Mouse (Mus musculus): ENCODE results near the gene Tmem178b. TPM values are rescaled to one million over a fixed set of nuclear protein-coding genes. Genes with fewer than 3 reads are reported as not detected.
A peak's percentile ranks its signal among the peaks of the same experiment; 100 is the strongest.

The Tmem178b gene
- polyA plus RNA-seq, 1 experiment from 2014 or later = 29.8 TPM

- 86% methylated on average over 9 of the region's 9 CpGs for WGBS
- Histone ChIP-seq H3K4me1 (replicated peaks) (peaks cover 14% of the 10 kb centered on the region), H3K27ac (no peak overlapping the region), H3K4me3 (replicated peaks) (no peak overlapping the region), H3K9ac (replicated peaks) (no peak overlapping the region), H3K36me3 (no peaks in the 10 kb centered on the region), H3K27me3 (no peaks in the 10 kb centered on the region), H3K4me2 (replicated peaks) (no peak overlapping the region), H3K9me3 (no peaks in the 10 kb centered on the region)
- no peak for ATAC-seq
Observed at GRCm38 (mm10) chr6:40144371-40144770, 271.3 kb downstream of the Tmem178b start.

GRCm38 (mm10) chr6:40145601-40146000 is 272.5 kb downstream of the Tmem178b start:
- WGBS = 95% methylated on average over 3 of the region's 3 CpGs
- no peak overlapping the region for H3K4me2 ChIP-seq (replicated peaks)
- no peak overlapping the region for H3K4me3 ChIP-seq (replicated peaks)
- H3K9ac ChIP-seq (replicated peaks) = no peak overlapping the region
- no peak overlapping the region for H3K27ac ChIP-seq
- H3K36me3 ChIP-seq = no peaks in the 10 kb centered on the region
- no peaks in the 10 kb centered on the region for H3K27me3 ChIP-seq
- H3K9me3 ChIP-seq = no peaks in the 10 kb centered on the region
- ATAC-seq = no peak
- peaks cover 11% of the 10 kb centered on the region for H3K4me1 ChIP-seq (replicated peaks)

- no peak for ATAC-seq
- Histone ChIP-seq H3K4me1 (replicated peaks) (peaks cover 16% of the 10 kb centered on the region), H3K9ac (replicated peaks) (no peak overlapping the region), H3K9me3 (no peaks in the 10 kb centered on the region), H3K4me3 (replicated peaks) (no peak overlapping the region), H3K27ac (no peak overlapping the region), H3K36me3 (no peaks in the 10 kb centered on the region), H3K27me3 (no peaks in the 10 kb centered on the region), H3K4me2 (replicated peaks) (no peak overlapping the region)
- 93% methylated on average over 8 of the region's 8 CpGs for WGBS
Observed at GRCm38 (mm10) chr6:40152241-40152640, 279.2 kb downstream of the Tmem178b start.

- 85% methylated on average over 5 of the region's 5 CpGs for WGBS
- H3K4me3 ChIP-seq (replicated peaks) = no peak overlapping the region
- peaks cover 4% of the 10 kb centered on the region; the same call in 1 of the 2 replicates for H3K4me1 ChIP-seq (replicated peaks)
- no peak overlapping the region for H3K9ac ChIP-seq (replicated peaks)
- H3K9me3 ChIP-seq = no peaks in the 10 kb centered on the region
- no peak overlapping the region for H3K27ac ChIP-seq
- H3K27me3 ChIP-seq = no peaks in the 10 kb centered on the region
- ATAC-seq = no peak
- H3K36me3 ChIP-seq = no peaks in the 10 kb centered on the region
- H3K4me2 ChIP-seq (replicated peaks) = no peak overlapping the region
Observed at GRCm38 (mm10) chr6:40161381-40161780, 288.3 kb downstream of the Tmem178b start.

GRCm38 (mm10) chr6:40173559-40173958 is 300.5 kb downstream of the Tmem178b start:
- 74% methylated on average over 6 of the region's 6 CpGs for WGBS
- Histone ChIP-seq H3K27ac (no peak overlapping the region), H3K27me3 (no peaks in the 10 kb centered on the region), H3K36me3 (no peaks in the 10 kb centered on the region), H3K9me3 (no peaks in the 10 kb centered on the region), H3K9ac (replicated peaks) (no peak overlapping the region), H3K4me1 (replicated peaks) (no peaks in the 10 kb centered on the region), H3K4me2 (replicated peaks) (no peak overlapping the region), H3K4me3 (replicated peaks) (no peak overlapping the region)
- no peak for ATAC-seq

- Histone ChIP-seq H3K27me3 (no peaks in the 10 kb centered on the region), H3K9me3 (no peaks in the 10 kb centered on the region), H3K27ac (no peak overlapping the region), H3K4me1 (replicated peaks) (0 out of 2 replicates have a peak, but pooled peaks cover 2% of the 10 kb centered on the region), H3K36me3 (no peaks in the 10 kb centered on the region), H3K4me3 (replicated peaks) (no peak overlapping the region), H3K4me2 (replicated peaks) (no peak overlapping the region), H3K9ac (replicated peaks) (no peak overlapping the region)
- WGBS = 72% methylated on average over 4 of the region's 4 CpGs
- no peak; the same call in 1 of the 2 replicates for ATAC-seq
Observed at GRCm38 (mm10) chr6:40177870-40178269, 304.8 kb downstream of the Tmem178b start.

GRCm38 (mm10) chr6:40180551-40180950 is 307.5 kb downstream of the Tmem178b start:
- 74% methylated on average over 4 of the region's 4 CpGs for WGBS
- Histone ChIP-seq H3K9me3 (no peaks in the 10 kb centered on the region), H3K36me3 (no peaks in the 10 kb centered on the region), H3K4me1 (replicated peaks) (peaks cover 2% of the 10 kb centered on the region; the same call in 1 of the 2 replicates), H3K9ac (replicated peaks) (no peak overlapping the region), H3K27ac (no peak overlapping the region), H3K4me2 (replicated peaks) (no peak overlapping the region), H3K4me3 (replicated peaks) (no peak overlapping the region), H3K27me3 (no peaks in the 10 kb centered on the region)
- ATAC-seq = 0 out of 2 replicates have a peak, but pooled peaks have one; percentile 61

GRCm38 (mm10) chr6:40200661-40201060 is 327.6 kb downstream of the Tmem178b start:
- Histone ChIP-seq H3K4me3 (replicated peaks) (no peak overlapping the region), H3K36me3 (no peaks in the 10 kb centered on the region), H3K4me2 (replicated peaks) (no peak overlapping the region), H3K9me3 (no peaks in the 10 kb centered on the region), H3K27ac (no peak overlapping the region), H3K9ac (replicated peaks) (no peak overlapping the region), H3K4me1 (replicated peaks) (peaks cover 11% of the 10 kb centered on the region), H3K27me3 (no peaks in the 10 kb centered on the region)
- 79% methylated on average over 3 of the region's 3 CpGs for WGBS
- ATAC-seq = no peak

- peaks cover 11% of the 10 kb centered on the region; the same call in 1 of the 2 replicates for H3K4me1 ChIP-seq (replicated peaks)
- 55% methylated on average over 2 of the region's 2 CpGs for WGBS
- H3K36me3 ChIP-seq = peaks cover 4% of the 10 kb centered on the region
- ATAC-seq = no peak
- no peaks in the 10 kb centered on the region for H3K9me3 ChIP-seq
- no peak overlapping the region for H3K27ac ChIP-seq
- no peak overlapping the region for H3K9ac ChIP-seq (replicated peaks)
- no peaks in the 10 kb centered on the region for H3K27me3 ChIP-seq
- no peak overlapping the region for H3K4me3 ChIP-seq (replicated peaks)
- no peak overlapping the region for H3K4me2 ChIP-seq (replicated peaks)
Observed at GRCm38 (mm10) chr6:40202602-40203001, 329.5 kb downstream of the Tmem178b start.

- peaks cover 13% of the 10 kb centered on the region for H3K36me3 ChIP-seq
- H3K4me1 ChIP-seq (replicated peaks) = peaks cover 11% of the 10 kb centered on the region; the same call in 1 of the 2 replicates
- H3K4me3 ChIP-seq (replicated peaks) = no peak overlapping the region
- no peak for ATAC-seq
- no peak overlapping the region for H3K9ac ChIP-seq (replicated peaks)
- no peaks in the 10 kb centered on the region for H3K27me3 ChIP-seq
- WGBS = 79% methylated on average over 2 of the region's 2 CpGs
- H3K9me3 ChIP-seq = no peaks in the 10 kb centered on the region
- no peak overlapping the region for H3K4me2 ChIP-seq (replicated peaks)
- H3K27ac ChIP-seq = no peak overlapping the region
Observed at GRCm38 (mm10) chr6:40205380-40205779, 332.3 kb downstream of the Tmem178b start.

- H3K27ac ChIP-seq = no peak overlapping the region
- peaks cover 13% of the 10 kb centered on the region for H3K36me3 ChIP-seq
- no peak overlapping the region for H3K9ac ChIP-seq (replicated peaks)
- peaks cover 11% of the 10 kb centered on the region; the same call in 1 of the 2 replicates for H3K4me1 ChIP-seq (replicated peaks)
- H3K27me3 ChIP-seq = no peaks in the 10 kb centered on the region
- no peak for ATAC-seq
- H3K9me3 ChIP-seq = no peaks in the 10 kb centered on the region
- H3K4me2 ChIP-seq (replicated peaks) = no peak overlapping the region
- 90% methylated on average over 3 of the region's 3 CpGs for WGBS
- no peak overlapping the region for H3K4me3 ChIP-seq (replicated peaks)
Observed at GRCm38 (mm10) chr6:40208014-40208413, 334.9 kb downstream of the Tmem178b start.

- peaks cover 9% of the 10 kb centered on the region; the same call in 1 of the 2 replicates for H3K4me1 ChIP-seq (replicated peaks)
- peaks cover 13% of the 10 kb centered on the region for H3K36me3 ChIP-seq
- WGBS = 46% methylated on average over 2 of the region's 2 CpGs
- H3K4me2 ChIP-seq (replicated peaks) = no peak overlapping the region
- H3K4me3 ChIP-seq (replicated peaks) = no peak overlapping the region
- no peaks in the 10 kb centered on the region for H3K27me3 ChIP-seq
- no peaks in the 10 kb centered on the region for H3K9me3 ChIP-seq
- H3K9ac ChIP-seq (replicated peaks) = no peak overlapping the region
- no peak overlapping the region for H3K27ac ChIP-seq
- no peak for ATAC-seq
Observed at GRCm38 (mm10) chr6:40209172-40209571, 336.1 kb downstream of the Tmem178b start.

GRCm38 (mm10) chr6:40217154-40217553 is 344.1 kb downstream of the Tmem178b start:
- Histone ChIP-seq H3K27me3 (no peaks in the 10 kb centered on the region), H3K36me3 (no peaks in the 10 kb centered on the region), H3K9me3 (no peaks in the 10 kb centered on the region), H3K9ac (replicated peaks) (no peak overlapping the region), H3K27ac (no peak overlapping the region), H3K4me2 (replicated peaks) (no peak overlapping the region), H3K4me1 (replicated peaks) (no peaks in the 10 kb centered on the region), H3K4me3 (replicated peaks) (no peak overlapping the region)
- WGBS = 95% methylated on average over 12 of the region's 12 CpGs
- ATAC-seq = no peak

Measured in midbrain, embryonic 13.5 days (tissue).